Comparison of ENCODE assay signal across 9 mouse cellular contexts in genomic region chr13:46975031-46975551, GRCm38 (mm10). TPM values are rescaled to one million over a fixed set of nuclear protein-coding genes. Genes with fewer than 3 reads are reported as not detected.
DNase-seq lines count a peak whose midpoint lies in the region; ATAC-seq and TF ChIP-seq lines count a peak whose summit lies in the region.
"Had no signal": no experiment of that assay in that cellular context is flagged by ENCODE, and none has a peak within 500 bp of the region (broad histone marks: within the 10 kb centered on the region; RNA-seq: fewer than 3 reads in every experiment).

No protein-coding gene starts in this region.

- 8% methylated on average over 14 of the region's 14 CpGs for WGBS in forebrain, embryonic 13.5 days
- 37% methylated on average over 14 of the region's 14 CpGs for WGBS in liver, embryonic 15.5 days (ENCODE audit: insufficient replicate concordance)

- no peak for TF ChIP-seq CTCF in testis, adult 2 months (IDR thresholded peaks at IDR 0.05; ENCODE audit: control insufficient read depth, insufficient read depth, insufficient replicate concordance, low read depth, low read length)

- H3K4me2 ChIP-seq in forebrain, embryonic 13.5 days, result peak overlapping the region; percentile 59
- peak overlapping the region; percentile 42 for H3K4me2 ChIP-seq in liver, embryonic 15.5 days

- ATAC-seq in forebrain, embryonic 13.5 days, result peak; percentile 94
- no peak for ATAC-seq in liver, embryonic 15.5 days (ENCODE audit: insufficient read depth)

- no peaks in the 10 kb centered on the region for H3K27me3 ChIP-seq in testis, adult 2 months (ENCODE audit: control insufficient read depth, insufficient read depth, low read length)
- no peaks in the 10 kb centered on the region for H3K27me3 ChIP-seq in forebrain, embryonic 13.5 days
- no peaks in the 10 kb centered on the region for H3K27me3 ChIP-seq in liver, embryonic 15.5 days

- no peaks in the 10 kb centered on the region for H3K9me3 ChIP-seq in forebrain, embryonic 13.5 days (replicated peaks)
- H3K9me3 ChIP-seq in liver, embryonic 15.5 days (replicated peaks), result no peaks in the 10 kb centered on the region

- peak overlapping the region; percentile 61 for H3K4me3 ChIP-seq in testis, adult 2 months (ENCODE audit: control insufficient read depth, low read depth, low read length)
- peak overlapping the region; percentile 33 for H3K4me3 ChIP-seq in forebrain, embryonic 13.5 days
- no peak overlapping the region for H3K4me3 ChIP-seq in liver, embryonic 15.5 days (replicated peaks)

- no peaks in the 10 kb centered on the region for H3K36me3 ChIP-seq in testis, adult 2 months (ENCODE audit: control insufficient read depth, insufficient read depth, low read length)
- no peaks in the 10 kb centered on the region for H3K36me3 ChIP-seq in forebrain, embryonic 13.5 days (ENCODE audit: poor library complexity, severe bottlenecking)
- no peaks in the 10 kb centered on the region for H3K36me3 ChIP-seq in liver, embryonic 15.5 days (replicated peaks)

- 0 out of 2 replicates have a peak overlapping the region, but pooled peaks have one; percentile 28 for H3K9ac ChIP-seq in forebrain, embryonic 13.5 days
- H3K9ac ChIP-seq in liver, embryonic 15.5 days, result no peak overlapping the region

- DNase-seq in testis, postnatal 14 days (ENCODE audit: low spot score), result no peak
- peak; percentile 29 for DNase-seq in telencephalon, adult 2 months (ENCODE audit: low read depth, low spot score)
- no peak for DNase-seq in right cerebral cortex, postnatal 14 days
- no peak for DNase-seq in spleen, postnatal 4 days (ENCODE audit: low spot score in 2 of 2)
- no peak for DNase-seq in left cerebral cortex, adult 18-20 months (ENCODE audit: low spot score in 2 of 2)
- DNase-seq: adrenal gland, postnatal 36 days had no signal

- TF ChIP-seq POLR2A in testis, adult 2 months (IDR thresholded peaks at IDR 0.05; ENCODE audit: control insufficient read depth, low read depth, low read length), result no peak

- H3K4me1 ChIP-seq in testis, adult 2 months (ENCODE audit: control insufficient read depth, insufficient read depth, low read length), result peaks cover 1% of the 10 kb centered on the region
- peaks cover 14% of the 10 kb centered on the region for H3K4me1 ChIP-seq in forebrain, embryonic 13.5 days
- H3K4me1 ChIP-seq in liver, embryonic 15.5 days (replicated peaks), result peaks cover 5% of the 10 kb centered on the region; the same call in 1 of the 2 replicates

- no peak overlapping the region for H3K27ac ChIP-seq in testis, adult 2 months (ENCODE audit: control insufficient read depth, insufficient read depth, low read depth, low read length)
- peak overlapping the region; percentile 59; the same call in 1 of the 2 replicates for H3K27ac ChIP-seq in forebrain, embryonic 13.5 days
- H3K27ac ChIP-seq in liver, embryonic 15.5 days (replicated peaks), result no peak overlapping the region

RNA-seq across cellular contexts. Expression of gene Nhlrc1, which starts 39.6 kb away (rescaled TPM):
- polyA plus RNA-seq in testis, adult 2 months (2012; rRNA removed), result 0.49 and 0.75 TPM in 2 replicates
- polyA plus RNA-seq in forebrain, embryonic 13.5 days (2015; fragmentation: Nextera tagmentation; extraction: Ambion mirVana), result 7.0 and 7.2 TPM in 2 replicates
- 0.40 and 0.52 TPM in 2 replicates for polyA plus RNA-seq in liver, embryonic 15.5 days (2015; fragmentation: Nextera tagmentation; extraction: Ambion mirVana)
- 10 to 100 TPM; 16.3 to 16.5 TPM for total RNA-seq in left cerebral cortex, adult 18-20 months (2021)

RNA-seq across cellular contexts. Expression of gene Kif13a, which starts 45.4 kb away (rescaled TPM):
- polyA plus RNA-seq in testis, adult 2 months (2012; rRNA removed), result 5.3 and 7.4 TPM in 2 replicates
- polyA plus RNA-seq in forebrain, embryonic 13.5 days (2015; fragmentation: Nextera tagmentation; extraction: Ambion mirVana), result 7.0 and 8.1 TPM in 2 replicates
- 4.1 and 5.3 TPM in 2 replicates for polyA plus RNA-seq in liver, embryonic 15.5 days (2015; fragmentation: Nextera tagmentation; extraction: Ambion mirVana)
- 10 to 100 TPM; 20.2 to 24.2 TPM for total RNA-seq in left cerebral cortex, adult 18-20 months (2021)
